Mouse (Mus musculus) telencephalon, adult 2 months (tissue): ENCODE results near the gene Chtf18.
"Not testable (repeated sequence)": the region's sequence is repeated elsewhere in the genome, so short reads cannot be mapped to it uniquely, and the experiment has no call there.

Experiments
- DNase-seq: peaks from one replicate; pipeline ENCODE4 v3.0.0-alpha.2; 2011; ENCODE audit warnings: low read depth, low spot score

The Chtf18 gene

DNA sequence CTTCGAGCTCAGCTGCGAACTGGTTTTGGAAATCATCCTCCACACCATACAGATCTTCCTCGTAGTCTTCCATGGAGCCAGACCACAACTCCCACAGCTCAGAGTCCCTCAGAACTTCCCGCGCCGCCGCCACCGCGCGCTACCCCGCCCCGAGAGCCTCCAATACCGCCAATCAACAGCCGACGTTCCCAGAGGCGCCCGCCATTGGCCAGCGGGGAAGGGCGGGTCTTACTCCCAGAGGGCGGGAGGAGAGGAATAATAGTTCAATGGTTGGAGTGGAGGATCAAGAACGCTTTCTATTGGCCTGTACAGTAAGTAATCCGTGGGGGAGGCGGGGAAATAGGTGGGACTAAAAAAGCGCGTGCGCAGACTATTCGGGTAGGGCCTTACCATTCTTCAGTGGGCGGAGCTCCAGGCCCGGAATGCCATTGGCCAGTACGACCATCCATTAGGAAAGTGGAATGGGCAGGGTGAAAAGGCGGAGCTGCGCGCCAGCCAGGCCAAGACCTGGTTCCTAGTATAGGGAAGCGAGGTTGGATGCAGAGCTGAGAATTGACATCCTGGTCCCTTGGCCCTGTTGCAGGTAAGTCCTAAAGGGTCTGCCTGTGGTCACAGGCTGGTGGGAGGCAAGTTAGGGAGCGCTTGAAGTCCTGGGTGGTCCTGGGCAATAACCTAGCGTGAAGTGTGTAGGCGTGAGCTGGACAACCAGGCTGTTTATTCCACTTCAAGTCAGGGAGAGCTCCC is at the start of gene Chtf18, which contains the start of gene Rpusd1:
Gene Chtf18 (minus strand): TSS at position 155 of the 744 bp plus-strand sequence.
Gene Rpusd1 (plus strand): TSS at position 406 of the 744 bp plus-strand sequence.
- DNase-seq: peak; percentile 100

DNA sequence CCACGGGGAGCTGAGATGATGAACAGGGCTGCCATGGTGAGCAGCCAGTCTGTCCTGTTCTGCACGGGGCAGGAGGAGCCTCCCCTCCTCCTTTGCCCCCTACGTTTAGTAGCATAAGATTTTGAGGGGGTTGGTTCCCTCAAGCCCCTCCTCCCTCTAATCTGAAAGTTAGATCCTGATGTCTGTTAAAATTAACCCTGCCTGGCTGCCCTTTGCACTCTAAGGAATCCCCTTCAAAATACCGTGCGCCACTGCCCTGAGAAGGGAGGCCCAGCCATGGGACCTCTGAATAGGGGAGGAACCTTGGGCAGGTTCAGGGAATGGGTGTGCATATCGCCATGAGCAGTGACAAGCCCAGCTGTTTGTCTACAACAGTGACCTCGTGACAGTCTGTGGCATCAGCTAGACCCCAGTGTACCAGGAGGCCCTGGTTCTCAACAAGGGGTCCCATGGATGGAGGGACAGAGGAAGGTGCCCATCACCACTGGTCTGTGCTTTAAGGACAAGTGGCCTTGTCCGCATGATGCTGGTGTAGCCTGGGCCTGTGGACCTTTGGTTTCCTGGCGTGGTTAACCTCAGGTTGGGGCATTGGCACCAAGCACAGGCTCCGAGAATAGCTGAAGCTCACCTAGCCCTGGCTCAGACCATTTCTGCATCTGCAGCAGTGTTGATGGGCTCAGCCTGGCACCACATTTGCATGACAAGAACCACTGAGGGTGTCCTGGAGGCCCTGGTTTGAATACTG is 48.3 kb upstream of the Chtf18 start:
- no peak for DNase-seq

- peak; percentile 97 for DNase-seq
Measured at GRCm38 (mm10) chr17:25773549-25774120, 46.4 kb upstream of the Chtf18 start, which contains the start of gene Narfl. TSS of gene Narfl (plus strand) at chr17:25773776.

DNA sequence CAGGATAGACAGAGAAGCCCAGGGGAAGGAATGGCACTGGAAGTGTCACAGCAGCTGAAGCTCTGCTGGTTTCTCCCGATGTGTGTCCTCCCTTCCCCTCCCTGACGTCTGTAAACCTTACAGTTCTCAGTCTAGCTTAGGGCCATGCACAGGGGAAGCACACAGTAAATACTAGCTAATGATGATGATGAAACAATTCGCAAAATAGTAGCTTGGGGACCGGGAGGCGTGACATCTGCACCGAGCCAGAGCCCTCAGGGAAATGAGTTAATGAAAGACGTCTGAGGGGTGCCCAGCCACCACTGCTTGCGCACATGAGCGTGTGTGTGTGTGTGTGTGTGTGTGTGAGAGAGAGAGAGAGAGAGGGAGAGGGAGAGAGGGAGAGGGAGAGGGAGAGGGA is 42.1 kb upstream of the Chtf18 start:
- DNase-seq: no peak

- no peak for DNase-seq
Measured at GRCm38 (mm10) chr17:25765886-25766285, 38.7 kb upstream of the Chtf18 start.

DNA sequence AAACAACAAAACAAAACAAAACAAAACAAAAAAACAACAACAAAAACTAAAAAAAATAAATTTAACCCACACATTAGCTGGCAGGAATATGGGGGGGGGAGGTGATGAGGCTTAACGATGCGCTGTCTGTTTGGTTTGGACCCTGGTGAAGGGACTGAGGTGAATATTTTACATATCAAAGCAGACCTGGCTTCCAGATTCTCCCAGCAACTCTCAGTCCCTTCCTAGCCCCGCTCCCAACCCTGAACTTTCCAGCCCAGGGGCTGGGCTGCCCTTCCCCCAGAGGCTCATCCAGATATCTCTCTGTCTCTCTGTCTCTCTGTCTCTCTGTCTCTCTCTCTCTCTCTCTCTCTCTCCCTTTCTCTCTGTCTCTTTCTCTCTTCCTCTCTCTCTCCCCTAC is 35.4 kb upstream of the Chtf18 start:
- no peak for DNase-seq

GRCm38 (mm10) chr17:25761561-25761970 is 34.3 kb upstream of the Chtf18 start:
- DNase-seq: peak; percentile 84

- DNase-seq: peak; percentile 57
Measured at GRCm38 (mm10) chr17:25760148-25760547, 32.9 kb upstream of the Chtf18 start.

DNA sequence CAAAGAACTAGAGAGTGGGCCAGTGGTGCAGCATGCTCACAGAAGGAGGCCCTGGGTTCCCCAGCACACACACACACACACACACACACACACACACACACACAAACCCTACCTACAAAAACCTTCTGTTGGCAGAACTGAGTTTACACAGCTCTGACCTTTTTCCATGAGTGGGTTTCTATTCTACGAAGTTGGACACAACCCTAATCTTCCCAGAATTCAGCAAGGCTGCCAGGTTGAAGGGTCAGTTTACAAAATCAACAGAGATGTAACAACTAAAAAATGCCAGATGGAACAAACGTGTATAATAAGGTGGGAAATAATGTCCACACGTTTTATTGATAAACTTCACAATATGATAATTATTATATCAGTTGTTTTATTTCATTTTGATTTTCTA is 30.5 kb upstream of the Chtf18 start:
- DNase-seq: no peak

DNA sequence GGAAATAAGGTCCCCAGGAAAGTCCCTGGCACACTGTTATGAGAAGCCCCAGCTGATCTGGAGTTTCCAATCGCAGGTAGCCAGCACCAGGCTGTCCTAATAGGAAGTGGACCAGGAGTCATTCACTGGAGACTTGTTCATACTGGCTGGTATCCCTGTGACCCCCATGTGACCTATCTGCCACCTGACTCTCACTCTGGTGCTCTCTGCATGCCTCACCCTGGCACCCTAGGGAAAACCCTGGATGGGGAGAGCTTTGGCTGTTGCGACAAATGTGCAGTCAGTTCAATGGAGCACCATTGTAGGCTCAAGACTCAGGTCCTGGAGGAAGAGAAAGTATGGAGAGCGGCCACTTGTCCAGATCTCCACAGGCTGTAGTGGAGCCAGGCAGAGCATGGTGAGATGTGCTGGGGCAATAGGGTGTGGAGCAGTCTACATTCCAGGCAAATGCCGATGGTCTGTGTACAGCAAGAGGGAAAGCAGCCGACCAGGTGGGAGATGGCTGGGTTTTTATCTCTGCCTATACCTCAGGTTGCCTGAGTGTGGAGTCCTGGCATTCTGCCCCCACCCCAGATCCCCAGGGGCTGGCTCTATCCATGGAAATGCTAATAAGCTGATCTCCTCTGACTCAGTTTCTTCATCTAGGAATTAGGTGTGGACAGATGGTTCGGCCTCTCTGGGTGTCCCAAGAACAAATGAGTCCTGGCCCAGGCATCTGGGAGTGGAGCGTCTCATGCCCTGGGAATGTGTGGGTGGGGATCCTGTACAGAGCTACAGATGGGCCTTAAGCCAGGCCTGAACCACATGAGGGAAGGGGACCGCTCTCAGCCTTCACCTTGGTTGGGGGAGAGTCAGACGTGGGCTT is 29.4 kb upstream of the Chtf18 start:
- no peak for DNase-seq

- DNase-seq: no peak
Measured at GRCm38 (mm10) chr17:25755627-25756377, 28.6 kb upstream of the Chtf18 start.

- DNase-seq: no peak
Measured at GRCm38 (mm10) chr17:25755086-25755485, 27.9 kb upstream of the Chtf18 start.

- DNase-seq: no peak
Measured at GRCm38 (mm10) chr17:25754241-25754640, 27.0 kb upstream of the Chtf18 start, which contains the start of gene Msln. TSS of gene Msln (minus strand) at chr17:25754378.

- no peak for DNase-seq
Measured at GRCm38 (mm10) chr17:25751446-25751845, 24.2 kb upstream of the Chtf18 start.

DNA sequence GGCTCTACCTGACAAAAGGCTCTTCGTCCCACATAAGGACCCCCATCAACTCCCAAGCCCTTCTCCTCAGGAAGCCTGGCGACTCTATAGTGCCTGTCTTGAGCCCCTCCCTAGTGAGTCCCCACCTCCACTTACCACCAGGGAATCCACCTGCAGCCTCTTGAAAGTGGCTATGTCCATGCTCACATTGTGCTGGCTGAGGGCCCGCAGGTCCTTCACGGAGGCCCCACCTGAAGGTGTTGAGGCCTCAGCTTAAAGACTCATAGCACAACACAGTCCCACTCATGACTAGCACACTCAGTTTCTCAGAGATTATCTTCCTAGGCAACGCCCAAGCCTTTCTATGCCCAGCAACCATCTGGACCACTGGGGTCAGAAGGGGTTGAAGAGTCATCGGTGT is 22.1 kb upstream of the Chtf18 start:
- DNase-seq: no peak

GRCm38 (mm10) chr17:25748238-25748637 is 21.0 kb upstream of the Chtf18 start:
- no peak for DNase-seq

GRCm38 (mm10) chr17:25744311-25744710 is 17.1 kb upstream of the Chtf18 start:
- DNase-seq: no peak

- no peak for DNase-seq
Measured at GRCm38 (mm10) chr17:25743831-25744230, 16.6 kb upstream of the Chtf18 start.

GRCm38 (mm10) chr17:25741471-25741870 is 14.3 kb upstream of the Chtf18 start:
- not testable (repeated sequence) for DNase-seq

GRCm38 (mm10) chr17:25738861-25739260 is 11.6 kb upstream of the Chtf18 start:
- no peak for DNase-seq

- DNase-seq: no peak
Measured at GRCm38 (mm10) chr17:25735745-25736144, 8.5 kb upstream of the Chtf18 start, which contains the start of gene Mslnl. TSS of gene Mslnl (plus strand) at chr17:25736042.
